Mouse (Mus musculus) lung, adult 2 months (tissue): Measurements from ENCODE around the gene Ajap1. TPM values are rescaled to one million over a fixed set of nuclear protein-coding genes. Genes with fewer than 3 reads are reported as not detected.

Experiments used
- DNase-seq: peaks from one replicate; pipeline ENCODE4 v3.0.0; 2022
- H3K4me1 ChIP-seq: fragments of 200-500 bp; 2 replicates; pipeline ENCODE4 v1.6.1; 2011; ENCODE audit warnings: low read length; ENCODE audit not compliant: control insufficient read depth, insufficient read depth
- H3K4me3 ChIP-seq: fragments of 200-500 bp; replicated peaks from 2 replicates; pipeline ENCODE3; 2011; ENCODE audit warnings: low read depth, mild to moderate bottlenecking, control low read depth, low read length; ENCODE audit errors: extremely low read depth
- CTCF ChIP-seq: fragments of 200-500 bp; IDR thresholded peaks from 2 replicates; pipeline ENCODE4 v1.5.1; 2011; ENCODE audit warnings: mild to moderate bottlenecking, low read length, control low read depth; ENCODE audit not compliant: insufficient read depth
- POLR2A ChIP-seq: fragments of 200-500 bp; IDR thresholded peaks from 2 replicates; pipeline ENCODE4 v1.6.1; 2011; ENCODE audit warnings: low read depth, mild to moderate bottlenecking, control low read depth, low read length, borderline replicate concordance; ENCODE audit errors: extremely low read depth
- WGBS: fragments of 180-500 bp; shearing (Covaris S2); methylation state at CpG from one replicate; pipeline ENCODE4 v1.1.7; 2018; 5-methylcytosine and 5-hydroxymethylcytosine counted together
- polyA plus RNA-seq: library from polyadenylated mRNA; depleted of rRNA; stranded (reverse); fragments of >200 nt; gene quantifications from 2 replicates; pipeline ENCODE4 v1.2.3, GENCODE M21; 2012; rRNA removed

Gene Ajap1
- 0.34 and 0.57 TPM in 2 replicates for polyA plus RNA-seq

GRCm38 (mm10) chr4:153482459-153483338, at the start of gene Ajap1:
TSS of gene Ajap1 (minus strand) at chr4:153482811.
- Histone ChIP-seq H3K4me3 (no peak within 1 kb of the TSS), H3K4me1 (no peaks in the 10 kb centered on the region)
- WGBS: 1% methylated on average over 109 of the region's 114 CpGs
- DNase-seq: no peak
- TF ChIP-seq CTCF (no peak), POLR2A (no peak)

- TF ChIP-seq CTCF (no peak), POLR2A (no peak)
- Histone ChIP-seq H3K4me3 (no peak overlapping the region), H3K4me1 (no peaks in the 10 kb centered on the region)
- WGBS: 67% methylated on average over 14 of the region's 14 CpGs
- DNase-seq: no peak
Measured at GRCm38 (mm10) chr4:153530536-153530935, 47.9 kb upstream of the Ajap1 start.

DNA sequence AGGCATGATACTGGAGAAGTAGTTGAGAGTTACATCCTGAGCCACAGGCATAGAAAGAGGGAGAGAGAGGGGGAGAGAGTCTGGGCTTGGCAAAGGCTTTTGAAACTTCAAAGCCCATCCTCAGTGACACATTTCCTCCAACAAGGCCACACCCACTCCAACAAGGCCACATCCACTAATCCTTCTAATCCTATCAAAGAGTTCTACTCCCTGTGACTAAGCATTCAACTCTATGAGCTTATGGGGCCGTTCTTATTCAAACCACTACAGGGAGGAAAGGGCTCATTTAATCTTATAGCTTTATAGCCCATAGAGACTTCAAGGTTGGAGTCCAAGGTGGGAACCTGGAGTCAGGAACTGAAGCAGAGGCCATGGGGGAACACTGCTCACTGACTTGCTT, 39.0 kb upstream of the Ajap1 start:
- TF ChIP-seq POLR2A (no peak), CTCF (no peak)
- Histone ChIP-seq H3K4me1 (no peaks in the 10 kb centered on the region), H3K4me3 (no peak overlapping the region)
- WGBS: 57% methylated on average over 1 of the region's 1 CpGs
- DNase-seq: no peak

- Histone ChIP-seq H3K4me1 (no peaks in the 10 kb centered on the region), H3K4me3 (no peak overlapping the region)
- WGBS: 79% methylated on average over 3 of the region's 3 CpGs
- DNase-seq: no peak
- TF ChIP-seq POLR2A: no peak
- TF ChIP-seq CTCF: no peak
Measured at GRCm38 (mm10) chr4:153519888-153520287, 37.3 kb upstream of the Ajap1 start.

DNA sequence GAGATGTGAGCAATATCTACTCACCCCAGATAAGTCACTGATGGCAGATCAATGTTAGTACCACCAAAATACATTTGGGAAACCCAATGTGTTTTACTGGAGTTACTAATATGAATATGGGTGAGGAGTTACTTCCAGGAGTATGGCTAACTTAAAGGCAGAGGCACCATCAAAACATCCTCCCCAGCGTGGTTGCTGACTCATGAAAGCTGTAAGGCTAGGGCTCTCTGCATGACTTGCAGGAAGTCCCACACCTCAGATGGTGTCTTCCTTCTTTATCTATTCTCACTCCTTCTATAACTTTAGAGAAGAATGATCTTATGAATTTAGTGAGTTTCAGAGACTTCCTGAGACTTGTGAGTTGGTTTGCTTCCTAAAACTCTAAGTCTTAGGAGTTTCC, 36.7 kb upstream of the Ajap1 start:
- 83% methylated on average over 1 of the region's 1 CpGs for WGBS
- TF ChIP-seq POLR2A: no peak
- TF ChIP-seq CTCF: no peak
- H3K4me3 ChIP-seq: no peak overlapping the region

DNA sequence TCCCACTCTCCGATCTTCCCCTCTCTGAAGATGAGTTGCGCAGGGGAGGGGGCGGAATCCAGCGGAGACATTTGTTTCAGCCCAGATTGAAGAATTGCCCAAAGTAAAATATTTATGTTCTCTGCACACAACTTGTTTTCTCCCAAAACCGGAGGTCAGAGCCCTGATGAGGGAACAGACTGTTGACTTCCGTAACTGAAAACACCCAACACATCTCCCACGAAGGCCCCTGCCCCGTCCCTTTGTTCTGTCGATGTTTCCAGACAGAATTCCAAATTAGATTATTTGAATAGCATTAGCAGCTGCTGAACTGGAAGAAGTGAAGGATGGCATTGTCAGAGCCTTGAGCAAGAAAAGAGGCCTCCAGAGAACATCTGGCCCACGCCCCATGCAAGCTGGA, 33.2 kb upstream of the Ajap1 start:
- Histone ChIP-seq H3K4me3 (no peak overlapping the region), H3K4me1 (no peaks in the 10 kb centered on the region)
- 65% methylated on average over 10 of the region's 10 CpGs for WGBS
- TF ChIP-seq POLR2A (no peak), CTCF (no peak)
- DNase-seq: no peak

More for the DNA sequence above, 36.7 kb upstream of the Ajap1 start:
- DNase-seq: no peak
- no peaks in the 10 kb centered on the region for H3K4me1 ChIP-seq

GRCm38 (mm10) chr4:153514071-153514470, 31.5 kb upstream of the Ajap1 start:
- WGBS: 80% methylated on average over 6 of the region's 6 CpGs
- TF ChIP-seq POLR2A: no peak
- TF ChIP-seq CTCF: no peak
- Histone ChIP-seq H3K4me3 (no peak overlapping the region), H3K4me1 (no peaks in the 10 kb centered on the region)
- no peak for DNase-seq

DNA sequence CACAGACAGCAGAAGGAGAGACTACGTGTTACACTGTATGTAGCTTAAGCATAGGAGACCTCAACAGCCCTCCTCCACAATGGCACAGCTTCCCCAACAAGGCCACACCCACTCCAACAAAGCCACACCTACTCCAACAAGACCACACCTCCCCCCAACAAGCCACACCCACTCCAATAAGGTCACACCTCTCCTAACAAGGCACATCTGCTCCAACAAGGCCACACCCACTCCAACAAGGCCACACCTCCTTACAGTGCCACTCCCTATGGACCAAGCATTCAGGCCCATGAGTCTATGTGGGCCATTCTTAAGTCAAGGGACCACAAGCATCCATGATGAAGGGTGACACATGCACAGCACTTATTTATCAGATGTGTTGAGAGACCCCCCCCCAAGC, 28.9 kb upstream of the Ajap1 start:
- no peak for TF ChIP-seq POLR2A
- no peak for TF ChIP-seq CTCF
- no peak for DNase-seq
- no peaks in the 10 kb centered on the region for H3K4me1 ChIP-seq
- WGBS: 92% methylated on average over 1 of the region's 1 CpGs
- H3K4me3 ChIP-seq: no peak overlapping the region

DNA sequence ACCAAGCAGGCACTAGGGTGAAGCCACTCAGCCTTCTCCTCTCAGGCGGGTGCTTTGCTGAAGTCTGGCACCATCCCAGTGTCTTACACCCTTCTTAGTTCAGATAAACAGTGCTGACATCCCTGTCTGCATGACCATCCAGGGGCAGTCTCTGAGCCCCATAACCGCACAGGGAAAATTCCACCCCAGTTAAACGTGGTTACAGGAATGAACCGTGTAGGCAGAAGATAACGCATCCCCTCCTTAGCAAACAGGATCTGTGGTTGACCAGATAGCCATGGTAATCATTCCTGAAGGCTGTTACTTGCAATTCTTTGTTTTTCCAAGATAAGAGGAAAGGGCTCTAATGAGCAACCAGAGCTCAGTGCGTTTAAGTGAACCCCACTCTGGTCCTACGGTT, 19.3 kb upstream of the Ajap1 start:
- no peak for DNase-seq
- H3K4me3 ChIP-seq: no peak overlapping the region
- TF ChIP-seq POLR2A (no peak), CTCF (no peak)
- WGBS: 48% methylated on average over 7 of the region's 7 CpGs
- H3K4me1 ChIP-seq: no peaks in the 10 kb centered on the region

DNA sequence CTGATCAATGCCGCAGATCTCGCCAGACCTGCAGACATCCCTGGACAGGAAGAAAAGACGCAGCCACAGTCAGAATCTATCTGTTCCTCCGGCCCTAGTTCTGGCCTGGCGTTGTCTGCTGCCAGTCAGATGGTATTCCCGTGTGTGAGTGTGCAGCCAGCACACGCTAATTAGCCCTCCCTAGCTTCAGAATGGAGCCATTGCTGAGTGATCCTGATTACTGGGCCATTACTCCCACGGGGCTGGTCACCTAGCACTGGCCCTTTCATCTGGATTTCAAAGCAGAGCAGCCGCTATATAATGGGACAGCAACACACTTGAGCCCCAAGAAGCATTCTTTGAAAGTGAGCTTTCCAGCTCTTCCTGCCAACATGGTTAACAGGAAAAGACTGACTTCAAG, 9.8 kb upstream of the Ajap1 start:
- no peaks in the 10 kb centered on the region for H3K4me1 ChIP-seq
- TF ChIP-seq CTCF (no peak), POLR2A (no peak)
- DNase-seq: no peak
- no peak overlapping the region for H3K4me3 ChIP-seq
- WGBS: 66% methylated on average over 9 of the region's 9 CpGs
